Mouse (Mus musculus): ENCODE data around the gene Myh11.

GRCm38 (mm10) chr16:14215156-14215555 is 76.0 kb downstream of the Myh11 start:
- TF ChIP-seq POLR2A (IDR thresholded peaks at IDR 0.05; ENCODE audit: insufficient read depth, low read length) (no peak), CTCF (IDR thresholded peaks at IDR 0.05; ENCODE audit: low read depth, low read length) (no peak), EP300 (IDR thresholded peaks at IDR 0.05; ENCODE audit: insufficient read depth, low read depth, low read length) (no peak)

All from ES-Bruce4 (cell line).